In genomic region chr15:10469641-10470150, GRCm38 (mm10) we compare ENCODE assay signal across 8 mouse cellular contexts. TPM values are rescaled to one million over a fixed set of nuclear protein-coding genes. Genes with fewer than 3 reads are reported as not detected.
DNase-seq lines count a peak whose midpoint lies in the region; ATAC-seq lines count a peak whose summit lies in the region.

No protein-coding gene starts in this region.

- peak overlapping the region; percentile 83 for H3K4me2 ChIP-seq in forebrain, embryonic 13.5 days
- H3K4me2 ChIP-seq in midbrain, embryonic 15.5 days = peak overlapping the region; percentile 74

- intact Hi-C loops in left cerebral cortex, postnatal 14 days (cut with DNase I) = loop anchor here (10.0 kb wide), 1 partner anchor 1015 kb away; no protein-coding TSS in a partner anchor

- H3K9ac ChIP-seq in forebrain, embryonic 13.5 days = peak overlapping the region; percentile 90
- peak overlapping the region; percentile 74 for H3K9ac ChIP-seq in midbrain, embryonic 15.5 days

- H3K4me1 ChIP-seq in forebrain, embryonic 13.5 days = peaks cover 18% of the 10 kb centered on the region; the same call in 1 of the 2 replicates
- H3K4me1 ChIP-seq in midbrain, embryonic 15.5 days = peaks cover 21% of the 10 kb centered on the region

- H3K36me3 ChIP-seq in forebrain, embryonic 13.5 days (ENCODE audit: poor library complexity, severe bottlenecking) = peaks cover 7% of the 10 kb centered on the region
- H3K36me3 ChIP-seq in midbrain, embryonic 15.5 days (replicated peaks) = no peaks in the 10 kb centered on the region

- peak overlapping the region; percentile 76 for H3K27ac ChIP-seq in forebrain, embryonic 13.5 days
- H3K27ac ChIP-seq in midbrain, embryonic 15.5 days = peak overlapping the region; percentile 85

- no peaks in the 10 kb centered on the region for H3K9me3 ChIP-seq in forebrain, embryonic 13.5 days (replicated peaks)
- no peaks in the 10 kb centered on the region for H3K9me3 ChIP-seq in midbrain, embryonic 15.5 days

- under 1% methylated on average over 39 of the region's 40 CpGs for WGBS in forebrain, embryonic 13.5 days
- WGBS in midbrain, embryonic 15.5 days = under 1% methylated on average over 40 of the region's 40 CpGs

- H3K4me3 ChIP-seq in forebrain, embryonic 13.5 days = peak overlapping the region; percentile 85
- H3K4me3 ChIP-seq in midbrain, embryonic 15.5 days = peak overlapping the region; percentile 76

- no peaks in the 10 kb centered on the region for H3K27me3 ChIP-seq in forebrain, embryonic 13.5 days
- no peaks in the 10 kb centered on the region for H3K27me3 ChIP-seq in midbrain, embryonic 15.5 days (replicated peaks)

- peak; percentile 37 for DNase-seq in embryo, embryonic 10 days (ENCODE audit: low spot score)
- no peak for DNase-seq in embryo, embryonic 9.5 days (ENCODE audit: extremely low spot score)
- peak; percentile 18 to 20 for DNase-seq in thymus, adult 18-20 months
- DNase-seq in thymus, postnatal 4 days = no peak
- peak; percentile 9 to 24 for DNase-seq in left cerebral cortex, postnatal 14 days (ENCODE audit: low spot score in 2 of 2)
- DNase-seq in T-cell, adult 2 months (ENCODE audit: low spot score) = no peak

- ATAC-seq in forebrain, embryonic 13.5 days = peak; percentile 19; the same call in 1 of the 2 replicates
- peak; percentile 40; the same call in 1 of the 2 replicates for ATAC-seq in midbrain, embryonic 15.5 days (replicated peaks)

RNA-seq across cellular contexts. Expression of gene Dnajc21, which starts 0.6 kb away (rescaled TPM):
- polyA plus RNA-seq in forebrain, embryonic 13.5 days (2015; fragmentation: Nextera tagmentation; extraction: Ambion mirVana) = 9.8 and 10.4 TPM in 2 replicates
- 10 to 100 TPM; 13.7 to 15.6 TPM for total RNA-seq in left cerebral cortex, postnatal 14 days (2021)
- 10.8 and 11.2 TPM in 2 replicates for polyA plus RNA-seq in midbrain, embryonic 15.5 days (2015; fragmentation: Nextera tagmentation; extraction: Ambion mirVana)

RNA-seq across cellular contexts. Expression of gene Brix1, which starts 16.1 kb away (rescaled TPM):
- polyA plus RNA-seq in forebrain, embryonic 13.5 days (2015; fragmentation: Nextera tagmentation; extraction: Ambion mirVana) = 103 and 118 TPM in 2 replicates
- total RNA-seq in left cerebral cortex, postnatal 14 days (2021) = 10 to 100 TPM; 18.9 to 24.2 TPM
- 43.6 and 49.7 TPM in 2 replicates for polyA plus RNA-seq in midbrain, embryonic 15.5 days (2015; fragmentation: Nextera tagmentation; extraction: Ambion mirVana)

RNA-seq across cellular contexts. Expression of gene Rad1, which starts 16.1 kb away (rescaled TPM):
- polyA plus RNA-seq in forebrain, embryonic 13.5 days (2015; fragmentation: Nextera tagmentation; extraction: Ambion mirVana) = 37.4 and 40.7 TPM in 2 replicates
- 10 to 100 TPM; 12.2 to 14.7 TPM for total RNA-seq in left cerebral cortex, postnatal 14 days (2021)
- 22.5 and 24.7 TPM in 2 replicates for polyA plus RNA-seq in midbrain, embryonic 15.5 days (2015; fragmentation: Nextera tagmentation; extraction: Ambion mirVana)

Comparison
In these comparisons a context has a peak if more than half of its experiments do, and no peak if none do; other contexts are left out.
1. DNase-seq: peak in embryo, embryonic 10 days (single experiment), thymus, adult 18-20 months (2 of 2) and left cerebral cortex, postnatal 14 days (2 of 2); none in embryo, embryonic 9.5 days (single experiment), thymus, postnatal 4 days (single experiment) and T-cell, adult 2 months (single experiment).